Mouse (Mus musculus) cerebellum, adult (tissue): ENCODE results near the gene Sys1.

Experiments used
- ATAC-seq: cut with Nextera tagmentation; 2 replicates; pipeline ENCODE4 v1.9.2; 2017; ENCODE audit warnings: mild to moderate bottlenecking, moderate library complexity, mixed read lengths; ENCODE audit not compliant: insufficient number of reproducible peaks, low FRiP score, low TSS enrichment

Sys1 gene

DNA sequence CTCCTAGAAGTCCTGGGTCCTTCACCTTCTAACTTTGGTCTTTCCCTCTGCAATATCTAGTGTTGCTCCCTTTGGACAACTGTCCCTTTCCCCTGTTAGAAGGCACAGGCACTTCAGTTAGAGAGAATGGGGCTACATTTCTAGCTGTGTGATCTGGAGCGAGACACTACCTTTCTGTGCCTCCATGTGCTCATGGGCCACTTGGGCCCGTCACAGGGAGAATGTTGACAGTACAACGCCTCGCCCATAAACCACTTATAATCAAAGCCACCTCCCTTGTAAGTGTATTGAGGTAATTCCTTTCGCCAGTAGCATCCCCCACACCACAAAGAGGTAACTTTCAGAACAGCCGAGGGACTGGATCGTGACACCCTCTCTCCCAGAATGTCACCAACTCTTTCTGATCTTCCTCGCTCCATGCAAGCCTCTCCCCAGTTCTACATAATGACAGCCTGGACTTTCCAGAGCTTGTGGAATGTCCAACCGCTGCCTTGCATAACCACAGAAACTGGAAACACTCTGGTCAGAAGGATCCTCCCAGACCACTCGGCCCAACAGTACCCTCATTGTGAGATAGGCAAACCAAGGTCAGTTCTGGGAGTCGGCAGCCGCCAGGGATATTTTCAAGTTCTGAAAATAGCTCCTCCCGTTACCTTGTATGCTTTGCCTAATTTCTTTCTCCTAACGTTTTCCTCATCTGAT is 7.3 kb upstream of the Sys1 start:
- ATAC-seq, result no peak

- no peak for ATAC-seq
Observed at GRCm38 (mm10) chr2:164452000-164452676, 4.6 kb upstream of the Sys1 start.

GRCm38 (mm10) chr2:164453047-164453757 is 3.6 kb upstream of the Sys1 start:
- no peak for ATAC-seq

DNA sequence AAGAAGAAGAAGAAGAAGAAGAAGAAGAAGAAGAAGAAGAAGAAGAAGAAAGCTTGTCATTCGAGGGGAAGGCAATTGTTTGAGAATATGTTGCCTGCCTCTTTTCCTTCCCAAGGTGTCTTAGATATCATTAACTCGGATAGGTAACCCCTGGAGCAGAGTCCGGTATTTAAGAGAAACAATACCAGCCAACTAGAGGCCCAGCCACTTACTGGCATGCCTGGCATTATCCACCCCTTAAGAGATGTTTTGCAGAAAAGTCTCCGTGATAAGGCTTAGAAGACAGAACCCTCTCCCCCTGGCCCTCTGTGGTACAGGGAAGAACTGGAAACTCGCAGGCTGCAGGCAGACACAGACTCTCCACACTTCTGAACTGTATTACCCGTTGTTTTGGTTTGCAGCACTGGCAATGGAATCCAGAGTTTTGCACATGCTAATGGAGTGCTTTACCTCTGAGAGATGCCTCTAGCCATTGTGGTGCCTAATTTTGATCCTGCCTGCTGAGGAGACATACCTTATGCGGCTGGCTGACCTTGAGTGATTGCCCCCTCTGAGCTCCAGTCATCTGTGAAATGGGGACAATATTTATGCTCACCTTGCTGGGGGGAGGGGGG is 2.8 kb upstream of the Sys1 start:
- no peak for ATAC-seq

- no peak for ATAC-seq
Observed at GRCm38 (mm10) chr2:164454846-164455245, 1.9 kb upstream of the Sys1 start.

- no peak for ATAC-seq
Observed at GRCm38 (mm10) chr2:164455421-164456190, 1.2 kb upstream of the Sys1 start.

DNA sequence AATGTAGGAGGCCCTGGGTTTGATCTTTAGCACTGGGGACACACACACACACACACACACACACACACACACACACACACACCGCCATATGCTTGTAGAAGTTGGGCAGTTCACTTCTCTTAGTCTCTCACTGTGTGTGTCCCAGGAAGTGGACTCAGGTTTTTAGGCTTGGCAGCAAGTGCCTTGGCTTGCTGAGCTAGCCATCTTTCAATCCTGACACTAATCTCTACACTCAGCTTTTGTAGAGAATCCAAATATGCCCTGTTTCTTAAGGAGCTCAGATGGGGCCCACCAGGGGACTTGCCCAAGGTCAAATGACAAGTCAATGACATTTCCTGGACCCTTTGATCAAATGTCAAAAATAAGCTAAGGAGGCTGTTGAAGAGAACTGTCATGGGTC is 351 bp upstream of the Sys1 start:
- no peak for ATAC-seq

GRCm38 (mm10) chr2:164457942-164458341 is 1.2 kb downstream of the Sys1 start:
- ATAC-seq, result no peak

- no peak for ATAC-seq
Observed at GRCm38 (mm10) chr2:164458535-164458934, 1.8 kb downstream of the Sys1 start.

DNA sequence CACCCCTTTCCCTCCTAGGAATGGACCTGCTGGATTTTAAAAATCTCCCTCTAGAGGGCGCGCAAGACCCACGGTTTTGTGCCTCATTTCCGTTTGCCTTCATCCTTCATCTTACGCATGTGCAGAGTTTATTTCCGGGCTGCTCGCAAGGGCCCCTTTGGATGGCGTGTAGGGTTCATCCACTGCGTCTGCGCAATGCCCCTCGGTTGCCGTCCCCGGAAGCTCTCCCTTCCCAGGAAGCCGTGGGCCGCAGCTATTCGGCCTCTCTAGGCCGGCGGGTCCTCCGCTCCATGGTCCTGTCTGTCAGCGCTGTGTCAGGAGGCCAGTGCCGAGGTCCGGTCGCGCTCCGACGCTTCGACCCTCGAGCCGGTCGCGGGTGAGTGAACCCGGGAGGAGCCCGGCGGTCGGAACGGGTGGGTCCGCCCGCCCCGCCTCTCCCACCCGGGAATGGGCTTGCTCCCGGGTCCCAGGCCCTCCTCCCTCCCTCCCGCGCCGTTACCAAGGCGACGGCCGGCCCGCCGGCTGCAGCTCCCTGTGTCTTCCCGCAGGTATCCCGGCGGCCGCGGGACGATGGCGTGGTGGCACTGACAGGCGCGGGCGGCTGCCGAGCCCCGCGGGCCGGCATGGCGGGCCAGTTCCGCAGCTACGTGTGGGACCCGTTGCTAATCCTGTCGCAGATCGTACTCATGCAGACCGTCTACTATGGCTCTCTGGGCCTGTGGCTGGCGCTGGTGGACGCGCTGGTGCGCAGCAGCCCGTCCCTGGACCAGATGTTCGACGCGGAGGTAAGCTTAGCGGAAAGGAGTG is 4.2 kb downstream of the Sys1 start, which contains the start of gene Gm20458:
Gene Gm20458 (plus strand): TSS at position 223 of the 807 bp plus-strand sequence.
- peak; percentile 100 for ATAC-seq

- ATAC-seq, result no peak
Observed at GRCm38 (mm10) chr2:164465161-164465560, 8.4 kb downstream of the Sys1 start.

DNA sequence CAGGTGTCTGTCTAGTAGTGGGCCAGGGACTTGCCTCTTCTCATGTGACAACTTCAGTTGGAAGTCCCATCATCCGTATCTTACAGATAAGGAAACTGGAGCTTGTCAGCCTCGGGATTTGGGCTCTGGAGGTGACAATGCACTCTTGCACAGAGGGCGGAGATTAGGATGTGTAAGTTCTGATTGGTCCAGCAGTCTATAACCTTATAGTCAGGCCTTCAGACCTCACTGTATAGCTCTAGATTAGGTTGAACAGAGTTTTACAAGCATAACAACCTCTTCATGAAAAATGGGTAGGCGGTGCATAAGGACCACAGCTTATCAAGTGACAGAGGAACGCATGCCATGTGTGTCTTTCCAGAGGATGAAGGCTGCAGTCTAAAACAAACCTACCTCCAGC is 10.0 kb downstream of the Sys1 start:
- ATAC-seq, result no peak

GRCm38 (mm10) chr2:164470254-164470653 is 13.5 kb downstream of the Sys1 start:
- ATAC-seq, result no peak

- no peak for ATAC-seq
Observed at GRCm38 (mm10) chr2:164473624-164474023, 16.9 kb downstream of the Sys1 start, which contains the start of gene Trp53tg5. TSS of gene Trp53tg5 (minus strand) at chr2:164473724.

- ATAC-seq, result peak; percentile 11
Observed at GRCm38 (mm10) chr2:164485681-164486257, 29.0 kb downstream of the Sys1 start, which contains the start of gene Dbndd2. TSS of gene Dbndd2 (plus strand) at chr2:164486106.

DNA sequence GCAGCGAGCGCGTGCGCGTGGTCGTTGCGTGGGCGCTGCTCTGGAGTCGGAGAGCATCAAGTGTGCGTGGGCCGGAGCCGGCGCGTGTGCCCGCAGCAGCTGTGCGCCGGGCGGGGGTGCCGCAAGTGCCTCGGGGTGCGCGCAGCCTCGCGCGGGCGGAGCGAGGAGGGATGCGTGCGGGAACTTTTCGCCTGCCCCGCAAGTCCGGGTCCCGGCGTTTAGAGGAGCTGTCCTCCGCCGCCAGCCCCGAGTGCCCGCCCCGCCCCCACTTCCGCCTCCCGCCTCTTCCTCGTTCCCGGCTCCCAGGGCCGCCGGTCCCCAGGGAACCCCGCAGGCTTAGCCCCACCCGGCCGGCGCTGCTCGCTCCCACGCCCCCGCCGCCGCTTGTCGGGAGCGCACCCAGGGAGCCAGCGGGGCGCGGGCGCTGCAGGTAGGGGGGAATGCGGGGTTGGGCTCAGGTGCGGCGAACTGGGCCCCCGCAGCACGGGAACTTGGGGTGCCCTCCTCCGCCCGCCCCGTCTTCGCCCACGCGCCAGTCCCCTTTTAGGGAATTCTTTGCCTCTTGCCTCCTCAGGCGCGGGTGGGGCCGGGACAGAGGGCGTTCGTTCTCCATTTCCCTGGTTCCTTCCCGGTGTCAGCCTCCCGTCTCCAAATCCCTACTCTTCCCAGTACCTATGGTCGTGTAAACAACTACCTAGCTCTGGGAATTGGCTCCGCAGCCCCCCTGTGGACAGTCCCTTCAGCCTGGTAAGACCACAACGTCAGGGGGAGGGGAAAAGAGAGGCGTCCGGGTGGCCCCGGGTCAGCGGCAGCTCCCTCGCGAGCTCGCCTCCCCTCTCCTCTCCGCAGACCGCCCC is 29.7 kb downstream of the Sys1 start:
- peak; percentile 69 for ATAC-seq

- ATAC-seq, result 0 out of 2 replicates have a peak, but pooled peaks have one; percentile 12
Observed at GRCm38 (mm10) chr2:164487115-164487527, 30.4 kb downstream of the Sys1 start.

DNA sequence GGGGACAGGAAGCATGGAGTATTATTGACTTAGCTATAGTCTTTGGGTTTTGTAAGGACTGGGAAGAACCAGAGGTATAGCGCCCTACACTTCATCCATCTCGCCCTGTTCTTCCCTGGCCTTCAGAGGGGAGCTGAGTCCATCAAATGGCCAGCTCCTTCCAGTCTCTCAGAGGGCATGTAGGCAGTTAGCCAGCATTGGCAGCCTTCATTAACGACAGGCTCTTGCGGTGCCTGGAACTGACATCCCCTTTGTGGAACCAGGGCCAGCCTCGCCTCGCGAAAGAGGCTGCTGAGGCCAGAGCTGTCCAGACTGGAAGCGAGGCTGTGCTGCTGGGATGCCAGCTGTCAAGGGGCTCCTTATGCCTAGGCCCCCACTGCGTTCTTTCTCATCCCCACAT is 31.0 kb downstream of the Sys1 start:
- peak; percentile 56; the same call in 1 of the 2 replicates for ATAC-seq
